Mouse (Mus musculus) megakaryocyte, embryonic 14.5 days (primary cell): ENCODE measurements around the gene Hoxa2.

ENCODE experiments used
- FLI1 ChIP-seq: IDR thresholded peaks from 2 replicates; pipeline ENCODE4 v1.6.1; 2012; ENCODE audit warnings: low read length, inconsistent platforms, mixed read lengths
- GATA1 ChIP-seq: IDR thresholded peaks from 3 replicates; pipeline ENCODE4 v1.6.1; 2012; ENCODE audit warnings: mixed read lengths, low read length, inconsistent platforms, borderline replicate concordance

- TF ChIP-seq GATA1 (no peak), FLI1 (no peak)
Observed at GRCm38 (mm10) chr6:52161336-52162092, 3.1 kb downstream of the Hoxa2 start.
